Mouse (Mus musculus) lung, postnatal 0 days (tissue): ENCODE measurements around the gene Bmp6. TPM values are rescaled to one million over a fixed set of nuclear protein-coding genes. Genes with fewer than 3 reads are reported as not detected.

Source experiments
- ATAC-seq: fragments of 200-750 bp; cut with Nextera tagmentation; 2 replicates; pipeline ENCODE4 v1.8.0; 2017; ENCODE audit warnings: moderate library complexity
- DNase-seq: peaks from one replicate; pipeline ENCODE4 v3.0.0-alpha.2; 2016; ENCODE audit warnings: low spot score
- H3K27ac ChIP-seq: fragments of 300-500 bp; sonication (generic); 2 replicates; pipeline ENCODE4 v1.5.1; 2014; ENCODE audit warnings: antibody characterized with exemption, mild to moderate bottlenecking, low read length, mixed read lengths
- H3K27me3 ChIP-seq: fragments of 300-500 bp; sonication (generic); replicated peaks from 2 replicates; pipeline ENCODE4 v1.6.1; 2014; ENCODE audit warnings: low read length, mixed read lengths; ENCODE audit not compliant: insufficient read depth
- H3K36me3 ChIP-seq: fragments of 300-500 bp; sonication (generic); 2 replicates; pipeline ENCODE4 v1.6.1; 2014; ENCODE audit warnings: low read length, mixed read lengths; ENCODE audit not compliant: insufficient read depth
- H3K4me1 ChIP-seq: fragments of 300-500 bp; sonication (generic); 2 replicates; pipeline ENCODE4 v1.6.1; 2014; ENCODE audit warnings: antibody characterized with exemption, low read depth, low read length, mixed read lengths; ENCODE audit not compliant: insufficient read depth
- H3K4me2 ChIP-seq: fragments of 300-500 bp; sonication (generic); replicated peaks from 2 replicates; pipeline ENCODE4 v1.6.1; 2014; ENCODE audit warnings: low read depth, mild to moderate bottlenecking, low read length, moderate library complexity, mixed read lengths
- H3K4me3 ChIP-seq: fragments of 300-500 bp; sonication (generic); 2 replicates; pipeline ENCODE4 v1.5.1; 2014; ENCODE audit warnings: low read depth, low read length
- H3K9ac ChIP-seq: fragments of 300-500 bp; sonication (generic); replicated peaks from 2 replicates; pipeline ENCODE4 v1.6.1; 2014; ENCODE audit warnings: low read depth, mild to moderate bottlenecking
- H3K9me3 ChIP-seq: fragments of 300-500 bp; sonication (generic); 2 replicates; pipeline ENCODE4 v1.6.1; 2016; ENCODE audit warnings: low read length, mixed read lengths
- CTCF ChIP-seq: IDR thresholded peaks from 2 replicates; pipeline ENCODE4 v1.5.1; 2016; ENCODE audit warnings: antibody characterized with exemption, mild to moderate bottlenecking
- EP300 ChIP-seq: IDR thresholded peaks from 2 replicates; pipeline ENCODE4 v1.6.1; 2016; ENCODE audit warnings: antibody characterized with exemption, mild to moderate bottlenecking, control low read depth
- WGBS: fragments of 180-500 bp; shearing (Covaris S2); extraction: QIAGEN DNeasy Blood & Tissue Kit; methylation state at CpG from one replicate; pipeline ENCODE4 v1.1.7; 2014; 5-methylcytosine and 5-hydroxymethylcytosine counted together
- polyA plus RNA-seq: library from polyadenylated mRNA; unstranded; fragments of >200 nt; fragmentation: Nextera tagmentation; extraction: Ambion mirVana; gene quantifications from 2 replicates; pipeline ENCODE4 v1.2.1, GENCODE M21; 2015

Gene Bmp6
- polyA plus RNA-seq, 1 experiment from 2014 or later = 3.0 TPM

- H3K36me3 ChIP-seq = peaks cover 48% of the 10 kb centered on the region
- DNase-seq = no peak
- WGBS = 78% methylated on average over 14 of the region's 14 CpGs
- H3K9ac ChIP-seq = no peak overlapping the region
- H3K27me3 ChIP-seq = no peaks in the 10 kb centered on the region
- H3K4me2 ChIP-seq = no peak overlapping the region
- no peaks in the 10 kb centered on the region for H3K9me3 ChIP-seq
- no peak overlapping the region for H3K4me3 ChIP-seq
- no peak for TF ChIP-seq CTCF
- no peak for TF ChIP-seq EP300
- H3K4me1 ChIP-seq = no peaks in the 10 kb centered on the region
- H3K27ac ChIP-seq = no peak overlapping the region
- ATAC-seq = peak; percentile 17; the same call in 1 of the 2 replicates
Observed at GRCm38 (mm10) chr13:38503137-38503849, 158.4 kb downstream of the Bmp6 start.

GRCm38 (mm10) chr13:38506320-38506719 lies 161.4 kb downstream of the Bmp6 start:
- TF ChIP-seq EP300 (no peak), CTCF (peak; percentile 64)
- no peaks in the 10 kb centered on the region for H3K27me3 ChIP-seq
- DNase-seq (peak; percentile 44), ATAC-seq (no peak)
- no peaks in the 10 kb centered on the region for H3K4me1 ChIP-seq
- no peak overlapping the region for H3K4me2 ChIP-seq
- WGBS = 78% methylated on average over 8 of the region's 8 CpGs
- no peak overlapping the region for H3K4me3 ChIP-seq
- H3K9me3 ChIP-seq = no peaks in the 10 kb centered on the region
- H3K27ac ChIP-seq = no peak overlapping the region
- no peak overlapping the region for H3K9ac ChIP-seq
- peaks cover 52% of the 10 kb centered on the region for H3K36me3 ChIP-seq

- DNase-seq (no peak), ATAC-seq (no peak)
- H3K4me2 ChIP-seq = no peak overlapping the region
- no peak for TF ChIP-seq EP300
- TF ChIP-seq CTCF = no peak
- H3K9me3 ChIP-seq = no peaks in the 10 kb centered on the region
- no peak overlapping the region for H3K4me3 ChIP-seq
- H3K27ac ChIP-seq = no peak overlapping the region
- H3K9ac ChIP-seq = no peak overlapping the region
- H3K36me3 ChIP-seq = peaks cover 51% of the 10 kb centered on the region
- no peaks in the 10 kb centered on the region for H3K27me3 ChIP-seq
- no peaks in the 10 kb centered on the region for H3K4me1 ChIP-seq
- 92% methylated on average over 10 of the region's 10 CpGs for WGBS
Observed at GRCm38 (mm10) chr13:38506936-38507335, 162.0 kb downstream of the Bmp6 start.

GRCm38 (mm10) chr13:38509681-38510341 lies 164.9 kb downstream of the Bmp6 start:
- Histone ChIP-seq H3K4me1 (no peaks in the 10 kb centered on the region), H3K9me3 (no peaks in the 10 kb centered on the region), H3K36me3 (peaks cover 29% of the 10 kb centered on the region; the same call in 1 of the 2 replicates), H3K27me3 (no peaks in the 10 kb centered on the region), H3K9ac (no peak overlapping the region), H3K4me3 (no peak overlapping the region), H3K27ac (no peak overlapping the region), H3K4me2 (no peak overlapping the region)
- ATAC-seq (no peak), DNase-seq (no peak)
- TF ChIP-seq CTCF = no peak
- no peak for TF ChIP-seq EP300
- WGBS = 83% methylated on average over 8 of the region's 8 CpGs

- peak; percentile 40 for DNase-seq
- no peak overlapping the region for H3K9ac ChIP-seq
- no peak overlapping the region for H3K4me3 ChIP-seq
- whole genome bisulfite sequencing = 65% methylated on average over 10 of the region's 10 CpGs
- H3K36me3 ChIP-seq = peaks cover 27% of the 10 kb centered on the region
- H3K4me2 ChIP-seq = no peak overlapping the region
- ATAC-seq = peak; percentile 59
- TF ChIP-seq CTCF = peak; percentile 10; the same call in 1 of the 2 replicates
- no peak for TF ChIP-seq EP300
- H3K27ac ChIP-seq = no peak overlapping the region
- H3K4me1 ChIP-seq = peaks cover 3% of the 10 kb centered on the region; the same call in 1 of the 2 replicates
- H3K27me3 ChIP-seq = no peaks in the 10 kb centered on the region
- H3K9me3 ChIP-seq = no peaks in the 10 kb centered on the region
Observed at GRCm38 (mm10) chr13:38511979-38512378, 167.1 kb downstream of the Bmp6 start.

- WGBS = 96% methylated on average over 7 of the region's 7 CpGs
- Histone ChIP-seq H3K36me3 (peaks cover 30% of the 10 kb centered on the region), H3K4me2 (no peak overlapping the region), H3K9me3 (no peaks in the 10 kb centered on the region), H3K27ac (no peak overlapping the region), H3K27me3 (no peaks in the 10 kb centered on the region), H3K9ac (no peak overlapping the region), H3K4me1 (peaks cover 3% of the 10 kb centered on the region; the same call in 1 of the 2 replicates), H3K4me3 (no peak overlapping the region)
- no peak for DNase-seq
- TF ChIP-seq EP300 (no peak), CTCF (no peak)
- no peak for ATAC-seq
Observed at GRCm38 (mm10) chr13:38513921-38514320, 169.0 kb downstream of the Bmp6 start.
